Mouse (Mus musculus) urinary bladder, postnatal 14 days (tissue): ENCODE data around the gene Fosl1.

Experiments used
- DNase-seq: peaks from one replicate; pipeline ENCODE4 v3.0.0; 2021; ENCODE audit warnings: low spot score

The Fosl1 gene

GRCm38 (mm10) chr19:5424782-5425741 lies 22.3 kb upstream of the Fosl1 start, which contains the start of the genes Drap1 and AI837181:
Gene Drap1 (minus strand): TSS chr19:5424979.
Gene AI837181 (plus strand): TSS chr19:5425144.
- peak; percentile 95 for DNase-seq

DNA sequence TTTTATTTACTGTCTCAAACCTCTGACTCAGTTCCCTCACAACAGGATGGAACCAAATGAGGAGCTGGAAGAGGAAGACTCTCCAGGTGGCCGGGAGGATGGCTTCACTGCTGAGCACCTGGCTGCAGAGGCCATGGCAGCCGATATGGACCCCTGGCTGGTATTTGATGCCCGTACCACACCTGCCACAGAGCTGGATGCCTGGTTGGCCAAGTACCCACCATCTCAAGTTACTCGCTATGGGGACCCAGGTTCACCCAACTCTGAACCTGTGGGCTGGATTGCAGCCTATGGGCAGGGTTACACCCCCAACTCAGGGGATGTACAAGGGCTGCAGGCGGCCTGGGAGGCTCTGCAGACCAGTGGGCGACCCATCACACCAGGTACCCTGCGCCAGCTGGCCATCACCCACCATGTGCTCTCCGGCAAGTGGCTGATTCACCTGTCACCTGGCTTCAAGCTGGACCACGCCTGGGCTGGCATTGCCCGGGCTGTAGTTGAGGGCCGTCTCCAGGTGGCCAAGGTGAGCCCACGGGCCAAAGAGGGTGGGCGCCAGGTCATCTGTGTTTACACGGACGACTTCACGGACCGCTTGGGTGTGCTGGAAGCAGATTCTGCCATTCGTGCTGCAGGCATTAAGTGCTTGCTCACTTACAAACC lies 21.3 kb upstream of the Fosl1 start:
- DNase-seq = no peak

DNA sequence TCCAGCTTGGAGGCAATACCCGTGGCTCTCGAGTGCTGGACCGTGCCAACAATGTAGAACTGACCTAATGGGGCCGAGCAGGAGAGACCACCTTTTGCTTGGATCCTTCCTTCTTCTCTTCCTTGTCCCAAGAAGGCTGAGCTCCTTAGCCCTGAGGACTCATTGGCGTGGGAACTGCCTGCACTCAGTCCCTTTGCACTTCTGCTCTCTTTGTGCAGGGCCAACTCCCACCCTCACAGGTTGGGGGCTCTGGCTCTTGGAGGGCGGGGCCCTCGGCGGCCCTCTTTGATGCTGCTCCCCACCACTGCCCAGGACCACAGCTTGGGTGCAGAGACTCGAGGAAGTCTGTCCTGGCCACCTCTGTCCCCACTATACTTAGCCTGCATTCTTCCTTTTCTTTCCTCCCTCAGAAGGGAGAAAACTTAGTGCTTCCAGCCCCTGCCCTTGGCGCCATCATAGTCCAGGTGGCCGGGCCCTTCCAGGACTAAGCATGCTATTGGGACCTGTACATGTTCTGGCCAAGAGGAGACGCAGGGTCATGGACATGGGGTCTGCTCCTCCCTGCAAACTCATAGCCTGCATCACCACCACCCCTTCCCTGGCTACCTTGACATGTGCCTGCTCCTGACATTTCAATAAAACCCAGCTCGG lies 20.6 kb upstream of the Fosl1 start:
- DNase-seq = no peak

DNA sequence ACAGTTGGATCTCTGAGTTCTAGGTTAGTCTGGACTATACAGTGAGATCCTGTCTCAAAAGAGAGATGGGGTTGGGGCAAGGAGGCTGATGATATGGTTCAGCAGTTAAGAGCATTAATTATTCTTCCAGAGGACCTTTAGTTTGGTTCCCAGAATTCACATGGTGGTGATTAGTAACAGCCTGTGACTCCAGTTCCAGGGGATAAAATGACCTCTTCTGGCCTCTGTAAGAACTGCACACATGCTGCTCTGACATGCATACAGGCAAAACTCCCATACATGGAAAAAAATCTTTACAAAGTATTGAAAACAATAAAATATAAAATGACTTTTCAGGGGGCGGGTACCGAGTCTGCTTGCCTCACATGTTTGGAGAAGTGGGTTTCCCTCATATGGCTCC lies 19.3 kb upstream of the Fosl1 start:
- no peak for DNase-seq

DNA sequence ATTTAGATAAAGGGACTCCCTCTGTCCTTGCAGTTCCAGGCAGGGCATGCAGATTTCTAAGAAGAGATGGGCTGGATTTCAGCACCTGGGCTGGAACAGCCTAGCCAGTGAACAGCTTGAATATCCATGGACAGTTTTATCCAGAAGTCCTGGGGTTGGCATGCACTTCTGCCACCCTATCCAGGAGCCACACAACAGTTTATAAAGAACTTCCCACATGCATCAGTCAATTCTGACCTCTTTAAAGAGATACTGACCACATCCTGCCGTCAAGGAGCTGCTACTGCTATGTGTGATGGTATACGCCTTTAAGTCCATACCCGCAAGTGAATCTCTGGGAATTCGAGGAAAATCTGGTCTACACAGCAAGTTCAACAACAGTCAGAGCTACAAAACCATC lies 18.1 kb upstream of the Fosl1 start:
- no peak for DNase-seq

- DNase-seq = peak; percentile 78
These were observed 17.5 kb upstream of the Fosl1 start for GRCm38 (mm10) chr19:5429806-5430205.

GRCm38 (mm10) chr19:5430408-5430807 lies 16.9 kb upstream of the Fosl1 start:
- DNase-seq = no peak

GRCm38 (mm10) chr19:5431911-5432464 lies 15.4 kb upstream of the Fosl1 start:
- no peak for DNase-seq

- peak; percentile 58 for DNase-seq
These were observed 14.1 kb upstream of the Fosl1 start for GRCm38 (mm10) chr19:5432992-5433852.

- no peak for DNase-seq
These were observed 13.4 kb upstream of the Fosl1 start for GRCm38 (mm10) chr19:5433951-5434350.

DNA sequence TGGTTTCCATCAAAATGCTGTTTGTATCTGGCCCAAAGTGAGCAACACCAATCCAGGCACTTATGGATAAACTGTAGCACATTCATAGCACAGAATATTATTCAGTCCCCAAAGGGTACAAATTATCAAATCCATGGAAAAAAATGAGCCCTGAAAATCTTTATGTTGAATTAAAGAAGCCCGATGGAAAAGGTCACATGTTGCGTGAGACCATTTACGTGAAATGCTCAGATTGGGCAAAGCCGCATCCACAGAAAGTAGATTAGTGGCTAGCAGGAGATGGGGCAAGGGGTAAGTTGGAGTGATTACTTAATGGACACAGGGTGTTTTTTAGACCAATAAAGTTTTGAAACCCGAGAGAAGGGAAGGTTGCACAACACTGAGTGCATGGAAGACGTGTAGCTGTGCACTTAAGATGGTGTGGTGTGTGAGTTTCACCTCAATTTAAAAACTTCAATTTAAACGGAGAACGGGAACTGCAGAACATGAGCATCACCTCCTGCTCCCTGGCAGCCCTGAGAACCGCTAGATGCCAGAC lies 2.9 kb upstream of the Fosl1 start:
- no peak for DNase-seq

DNA sequence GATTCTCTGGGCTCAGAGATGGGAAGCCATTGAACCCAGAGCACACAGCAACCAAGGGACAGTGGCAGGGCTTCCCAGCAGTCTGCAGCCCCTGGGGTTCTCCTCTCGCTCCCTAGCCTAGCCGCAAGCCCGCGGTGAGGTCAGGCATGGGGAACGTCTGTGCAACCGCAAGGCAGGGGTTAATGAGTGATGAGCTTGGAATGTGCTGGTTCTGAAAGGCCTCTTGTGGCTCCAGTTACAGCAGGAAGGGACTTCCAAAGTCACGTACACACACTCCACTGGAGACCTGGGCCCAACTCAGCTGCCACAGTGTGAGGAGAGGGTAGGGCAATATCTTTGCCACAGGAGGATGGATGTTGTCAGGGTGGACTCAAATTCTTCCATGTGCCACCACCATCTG lies 2.4 kb upstream of the Fosl1 start:
- DNase-seq = no peak

DNA sequence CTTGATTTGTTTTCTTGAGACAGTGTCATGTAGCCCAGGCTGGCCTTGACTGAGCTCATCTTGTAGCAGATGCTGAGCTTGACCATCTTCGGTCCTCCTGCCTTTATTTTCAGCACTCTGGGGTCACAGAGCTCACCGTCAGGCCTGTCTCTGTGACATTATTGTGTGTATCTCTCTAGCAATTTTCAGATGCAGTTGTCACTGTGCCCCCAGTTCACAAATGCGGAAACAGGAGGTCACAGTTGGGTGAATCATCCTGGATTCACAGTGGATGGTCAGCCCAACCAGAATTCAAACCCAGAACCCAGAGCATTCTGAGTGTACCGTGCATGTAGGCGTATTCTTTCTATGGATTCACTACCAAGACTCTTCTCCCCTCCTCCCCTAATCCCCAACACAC lies 1.6 kb upstream of the Fosl1 start:
- DNase-seq = no peak

- no peak for DNase-seq
These were observed 1.2 kb downstream of the Fosl1 start for GRCm38 (mm10) chr19:5448354-5449150.

- no peak for DNase-seq
These were observed 2.3 kb downstream of the Fosl1 start for GRCm38 (mm10) chr19:5449673-5450072.

- no peak for DNase-seq
These were observed 4.4 kb downstream of the Fosl1 start for GRCm38 (mm10) chr19:5451766-5452165.

DNA sequence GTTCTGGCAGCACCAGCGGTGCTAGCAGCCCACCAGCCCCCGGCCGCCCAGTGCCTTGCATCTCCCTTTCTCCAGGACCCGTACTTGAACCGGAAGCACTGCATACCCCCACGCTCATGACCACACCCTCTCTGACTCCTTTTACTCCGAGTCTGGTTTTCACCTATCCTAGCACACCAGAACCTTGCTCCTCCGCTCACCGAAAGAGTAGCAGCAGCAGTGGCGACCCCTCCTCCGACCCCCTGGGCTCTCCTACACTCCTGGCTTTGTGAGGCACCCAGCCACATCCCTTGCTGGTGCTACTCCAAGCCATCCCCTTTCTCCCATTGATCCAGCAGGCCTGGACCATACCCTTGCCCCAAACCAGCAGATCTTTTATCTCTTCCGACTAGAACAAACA lies 7.7 kb downstream of the Fosl1 start:
- no peak for DNase-seq

DNA sequence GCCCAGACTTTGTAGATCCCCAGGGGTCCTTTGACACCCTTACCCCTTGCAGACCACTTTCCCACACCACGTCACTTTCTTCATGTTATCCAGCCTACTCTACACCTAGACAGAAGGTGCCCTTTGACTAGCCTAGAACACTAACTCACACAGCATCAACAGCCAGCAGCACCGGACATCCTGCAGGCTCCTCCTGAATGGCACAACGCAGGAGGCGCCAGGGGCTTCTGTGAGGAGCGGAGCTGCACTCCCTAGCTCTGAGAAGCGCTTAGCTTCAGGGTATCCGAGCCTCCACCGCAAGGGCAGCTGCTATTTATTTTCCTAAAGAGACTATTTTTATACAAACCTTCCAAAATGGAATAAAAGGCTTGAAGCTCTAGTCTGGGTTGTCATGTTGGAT lies 8.2 kb downstream of the Fosl1 start:
- DNase-seq = no peak

DNA sequence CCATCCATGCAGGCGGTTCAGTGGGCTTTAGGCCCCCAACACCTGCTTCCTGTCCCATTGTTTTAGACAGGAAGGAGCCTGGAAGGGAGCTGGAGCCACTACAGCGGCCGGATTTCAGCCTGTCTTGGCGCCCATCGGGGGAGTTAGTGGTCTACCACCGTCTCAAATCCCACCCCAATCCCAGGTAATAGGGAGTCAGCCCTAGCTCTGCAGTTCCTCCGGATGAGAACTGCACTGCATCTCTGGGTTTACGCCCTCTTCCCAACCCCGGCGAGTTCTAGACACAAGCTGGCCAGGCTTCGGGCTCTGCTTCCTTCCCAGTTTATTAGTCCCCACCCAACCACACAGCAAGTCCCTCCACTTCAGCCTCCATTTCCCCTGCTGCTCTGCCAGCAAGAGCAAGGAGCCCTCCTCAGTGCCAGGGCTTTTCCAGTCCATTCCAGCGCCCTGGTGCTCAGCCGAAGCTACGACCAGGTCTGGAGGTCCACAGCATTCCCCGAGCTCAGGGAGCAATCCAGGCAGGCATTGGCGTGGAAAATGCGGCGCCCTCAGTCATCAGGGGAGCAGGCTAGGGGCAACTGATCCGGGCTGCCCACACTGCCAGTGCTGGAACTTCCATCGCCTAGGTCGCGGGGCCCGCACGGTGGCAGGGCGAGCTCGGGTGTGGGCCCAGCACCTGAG lies 9.0 kb downstream of the Fosl1 start:
- no peak for DNase-seq
